Mouse (Mus musculus) myocyte (in vitro differentiated cells): ENCODE results near the gene Zar1.

Source experiments
- MYOD1 ChIP-seq, 3 experiments: IDR thresholded peaks; one replicate each; pipeline ENCODE4 v1.6.1; 2011; ENCODE audit warnings: control low read depth in 2 of 3, low read depth in 2 of 3, mild to moderate bottlenecking in 2 of 3, moderate library complexity in 1 of 3; ENCODE audit not compliant: insufficient read length in 2 of 3, control insufficient read depth in 1 of 3
- POLR2A ChIP-seq: IDR thresholded peaks from one replicate; pipeline ENCODE4 v1.6.1; 2011; ENCODE audit warnings: low read depth, mild to moderate bottlenecking, control low read depth, moderate library complexity; ENCODE audit not compliant: insufficient read length
- POLR2AphosphoS2 ChIP-seq: IDR thresholded peaks from one replicate; pipeline ENCODE4 v1.6.1; 2011; ENCODE audit warnings: low read depth, control low read depth; ENCODE audit not compliant: insufficient read length
- REST ChIP-seq: IDR thresholded peaks from one replicate; pipeline ENCODE4 v1.6.1; 2011; ENCODE audit warnings: mild to moderate bottlenecking, control low read depth, moderate library complexity; ENCODE audit not compliant: insufficient read depth, insufficient read length
- TCF12 ChIP-seq: IDR thresholded peaks from one replicate; pipeline ENCODE4 v1.6.1; 2011; ENCODE audit warnings: mild to moderate bottlenecking, control low read depth; ENCODE audit not compliant: poor library complexity, insufficient read depth, severe bottlenecking
- TCF3 ChIP-seq: IDR thresholded peaks from one replicate; pipeline ENCODE4 v1.6.1; 2011; ENCODE audit warnings: low read depth, control low read depth; ENCODE audit not compliant: insufficient read length
- USF1 ChIP-seq: IDR thresholded peaks from one replicate; pipeline ENCODE4 v1.6.1; 2011; ENCODE audit warnings: low read depth, mild to moderate bottlenecking, control low read depth, moderate library complexity

- TF ChIP-seq TCF12 (no peak), POLR2A (no peak), MYOD1 (IDR thresholded peaks at IDR 0.05; ENCODE audit: control insufficient read depth in 1 of 3, insufficient read length in 2 of 3, low read depth in 2 of 3) (no peak), TCF3 (no peak), USF1 (no peak), POLR2AphosphoS2 (no peak), REST (no peak)
Observed at GRCm38 (mm10) chr5:72587192-72587681, 6.2 kb upstream of the Zar1 start, which contains the start of gene Gm5868.
